Comparison of ENCODE assay signal across 21 mouse cellular contexts in genomic region chr11:55073191-55073590, GRCm38 (mm10). TPM values are rescaled to one million over a fixed set of nuclear protein-coding genes. Genes with fewer than 3 reads are reported as not detected.
DNase-seq lines count a peak whose midpoint lies in the region; ATAC-seq and TF ChIP-seq lines count a peak whose summit lies in the region.
"Had no signal": no experiment of that assay in that cellular context is flagged by ENCODE, and none has a peak within 500 bp of the region (broad histone marks: within the 10 kb centered on the region; RNA-seq: fewer than 3 reads in every experiment).

No protein-coding gene starts in this region.

- H3K4me2 ChIP-seq in stomach, embryonic 16.5 days (ENCODE audit: low read depth, low read length) = 0 out of 2 replicates have a peak overlapping the region, but pooled peaks have one; percentile 16
- H3K4me2 ChIP-seq in stomach, postnatal 0 days (replicated peaks; ENCODE audit: low read depth) = no peak overlapping the region
- H3K4me2 ChIP-seq in heart, embryonic 13.5 days = peak overlapping the region; percentile 33
- H3K4me2 ChIP-seq: embryonic facial prominence, embryonic 12.5 days; limb, embryonic 13.5 days; lung, embryonic 15.5 days; midbrain, embryonic 11.5 days had no signal

- 63% methylated on average over 10 of the region's 10 CpGs for WGBS in stomach, embryonic 16.5 days
- 52% methylated on average over 10 of the region's 10 CpGs for WGBS in stomach, postnatal 0 days
- 60% methylated on average over 10 of the region's 10 CpGs for WGBS in heart, embryonic 13.5 days

- H3K9me3 ChIP-seq in stomach, embryonic 16.5 days (replicated peaks; ENCODE audit: control insufficient read depth, low read length) = no peaks in the 10 kb centered on the region
- no peaks in the 10 kb centered on the region for H3K9me3 ChIP-seq in stomach, postnatal 0 days (ENCODE audit: control insufficient read depth, low read length)
- no peaks in the 10 kb centered on the region for H3K9me3 ChIP-seq in heart, embryonic 13.5 days
- H3K9me3 ChIP-seq: embryonic facial prominence, embryonic 12.5 days; limb, embryonic 13.5 days; lung, embryonic 15.5 days had no signal

- H3K4me1 ChIP-seq in stomach, embryonic 16.5 days (ENCODE audit: control insufficient read depth, insufficient read depth, low read length) = no peaks in the 10 kb centered on the region
- H3K4me1 ChIP-seq in stomach, postnatal 0 days (replicated peaks; ENCODE audit: control insufficient read depth, insufficient read depth) = 0 out of 2 replicates have a peak, but pooled peaks cover 2% of the 10 kb centered on the region
- peaks cover 63% of the 10 kb centered on the region for H3K4me1 ChIP-seq in heart, embryonic 13.5 days

- no peaks in the 10 kb centered on the region for H3K27me3 ChIP-seq in stomach, embryonic 16.5 days (ENCODE audit: control insufficient read depth, insufficient read depth, low read length)
- no peaks in the 10 kb centered on the region for H3K27me3 ChIP-seq in stomach, postnatal 0 days (ENCODE audit: control insufficient read depth, insufficient read depth, low read length)
- H3K27me3 ChIP-seq in heart, embryonic 13.5 days (replicated peaks) = no peaks in the 10 kb centered on the region
- H3K27me3 ChIP-seq: lung, embryonic 15.5 days had no signal

- no peak for ATAC-seq in stomach, embryonic 16.5 days (ENCODE audit: insufficient read depth, low FRiP score)
- no peak for ATAC-seq in stomach, postnatal 0 days (ENCODE audit: low FRiP score, low TSS enrichment)
- no peak for ATAC-seq in heart, embryonic 13.5 days (ENCODE audit: extremely low read depth, insufficient number of reproducible peaks, low FRiP score, low TSS enrichment)
- ATAC-seq: forebrain, embryonic 14.5 days; hindbrain, embryonic 16.5 days; intestine, postnatal 0 days had no signal

- DNase-seq in gastrocnemius, adult 18-20 months (ENCODE audit: low spot score) = peak; percentile 17
- no peak for DNase-seq in gastrocnemius, postnatal 4 days (ENCODE audit: low spot score in 2 of 2)
- DNase-seq in stomach, postnatal 0 days (ENCODE audit: low spot score) = no peak
- peak; percentile 70 for DNase-seq in skeletal muscle tissue, adult 2 months (ENCODE audit: low read depth, low spot score)
- DNase-seq in lung, postnatal 4 days = no peak
- no peak for DNase-seq in frontal cortex, adult 2 months (ENCODE audit: extremely low spot score in 1 of 2, low spot score in 1 of 2)
- DNase-seq: adrenal gland, postnatal 10 days; cerebellum, postnatal 10 days; right cerebral cortex, postnatal 4 days had no signal

- H3K36me3 ChIP-seq in stomach, embryonic 16.5 days (ENCODE audit: control insufficient read depth, insufficient read depth, low read length) = no peaks in the 10 kb centered on the region
- H3K36me3 ChIP-seq in stomach, postnatal 0 days (ENCODE audit: control insufficient read depth, insufficient read depth, low read length) = no peaks in the 10 kb centered on the region
- no peaks in the 10 kb centered on the region for H3K36me3 ChIP-seq in heart, embryonic 13.5 days
- H3K36me3 ChIP-seq: embryonic facial prominence, embryonic 12.5 days; limb, embryonic 13.5 days; lung, embryonic 15.5 days had no signal

- no peak for TF ChIP-seq EP300 in stomach, postnatal 0 days (optimal IDR thresholded peaks at IDR 0.05)

- H3K4me3 ChIP-seq in stomach, embryonic 16.5 days (replicated peaks; ENCODE audit: low read length) = no peak overlapping the region
- H3K4me3 ChIP-seq in stomach, postnatal 0 days (ENCODE audit: low read depth, low read length) = no peak overlapping the region
- no peak overlapping the region for H3K4me3 ChIP-seq in heart, embryonic 13.5 days
- H3K4me3 ChIP-seq: embryonic facial prominence, embryonic 12.5 days; erythroblast, embryonic 14.5 days; limb, embryonic 13.5 days; lung, embryonic 15.5 days had no signal

- no peak overlapping the region for H3K9ac ChIP-seq in stomach, embryonic 16.5 days (ENCODE audit: low read length)
- no peak overlapping the region for H3K9ac ChIP-seq in stomach, postnatal 0 days (ENCODE audit: low read length)
- peak overlapping the region; percentile 58; the same call in 1 of the 2 replicates for H3K9ac ChIP-seq in heart, embryonic 13.5 days
- H3K9ac ChIP-seq: embryonic facial prominence, embryonic 12.5 days; limb, embryonic 13.5 days; liver, embryonic 14.5 days; lung, embryonic 15.5 days had no signal

- TF ChIP-seq CTCF in stomach, postnatal 0 days (IDR thresholded peaks at IDR 0.05; ENCODE audit: low read depth) = no peak

- no peak overlapping the region for H3K27ac ChIP-seq in stomach, embryonic 16.5 days (ENCODE audit: low read length)
- no peak overlapping the region for H3K27ac ChIP-seq in stomach, postnatal 0 days (replicated peaks)
- peak overlapping the region; percentile 82 for H3K27ac ChIP-seq in heart, embryonic 13.5 days (replicated peaks)
- H3K27ac ChIP-seq: embryonic facial prominence, embryonic 12.5 days; limb, embryonic 13.5 days; liver, embryonic 14.5 days; lung, embryonic 15.5 days had no signal

RNA-seq across cellular contexts. Expression of gene Ccdc69, which starts 4.7 kb away (rescaled TPM):
- 1 to 10 TPM; 3.0 to 3.3 TPM for total RNA-seq in gastrocnemius, adult 18-20 months (2021)
- total RNA-seq in gastrocnemius, postnatal 4 days (2021) = 10 to 100 TPM; 13.2 to 17.9 TPM
- polyA plus RNA-seq in stomach, embryonic 16.5 days (2015; fragmentation: Nextera tagmentation; extraction: Ambion mirVana) = 3.5 and 3.7 TPM in 2 replicates
- 5.1 and 5.4 TPM in 2 replicates for polyA plus RNA-seq in stomach, postnatal 0 days (2015; fragmentation: Nextera tagmentation; extraction: Ambion mirVana)
- 18.8 and 20.8 TPM in 2 replicates for polyA plus RNA-seq in heart, embryonic 13.5 days (2015; fragmentation: Nextera tagmentation; extraction: Ambion mirVana)
- 0.94 and 1.2 TPM in 2 replicates for polyA plus RNA-seq in frontal cortex, adult 2 months (2012; rRNA removed)
- total RNA-seq: layer of hippocampus, postnatal 14 days had no signal
- polyA plus RNA-seq: erythroblast, embryonic 14.5 days had no signal

RNA-seq across cellular contexts. Expression of gene Gm2a, which starts 24.7 kb away (rescaled TPM):
- 1 to 10 TPM; 8.2 TPM for total RNA-seq in gastrocnemius, adult 18-20 months (2021)
- 10 to 100 TPM; 15.4 to 15.8 TPM for total RNA-seq in gastrocnemius, postnatal 4 days (2021)
- 26.5 and 28.8 TPM in 2 replicates for polyA plus RNA-seq in stomach, embryonic 16.5 days (2015; fragmentation: Nextera tagmentation; extraction: Ambion mirVana)
- 84.3 and 89.3 TPM in 2 replicates for polyA plus RNA-seq in stomach, postnatal 0 days (2015; fragmentation: Nextera tagmentation; extraction: Ambion mirVana)
- polyA plus RNA-seq in heart, embryonic 13.5 days (2015; fragmentation: Nextera tagmentation; extraction: Ambion mirVana) = 42.2 and 45.3 TPM in 2 replicates
- polyA plus RNA-seq in frontal cortex, adult 2 months (2012; rRNA removed) = 41.3 and 45.6 TPM in 2 replicates

RNA-seq across cellular contexts. Expression of gene Anxa6, which starts 39.9 kb away (rescaled TPM):
- total RNA-seq in gastrocnemius, adult 18-20 months (2021) = 100 to 1,000 TPM; 169 to 174 TPM
- total RNA-seq in gastrocnemius, postnatal 4 days (2021) = 100 to 1,000 TPM; 466 to 474 TPM
- polyA plus RNA-seq in stomach, embryonic 16.5 days (2015; fragmentation: Nextera tagmentation; extraction: Ambion mirVana) = 364 and 365 TPM in 2 replicates
- polyA plus RNA-seq in stomach, postnatal 0 days (2015; fragmentation: Nextera tagmentation; extraction: Ambion mirVana) = 140 and 141 TPM in 2 replicates
- polyA plus RNA-seq in heart, embryonic 13.5 days (2015; fragmentation: Nextera tagmentation; extraction: Ambion mirVana) = 315 and 354 TPM in 2 replicates
- polyA plus RNA-seq in frontal cortex, adult 2 months (2012; rRNA removed) = 76.6 and 76.8 TPM in 2 replicates

Comparison
In these comparisons a context has a peak if more than half of its experiments do, and no peak if none do; other contexts are left out.
1. DNase-seq: peak in gastrocnemius, adult 18-20 months (single experiment) and skeletal muscle tissue, adult 2 months (single experiment); none in gastrocnemius, postnatal 4 days (0 of 2), stomach, postnatal 0 days (single experiment), lung, postnatal 4 days (0 of 2) and frontal cortex, adult 2 months (0 of 2).